Mouse (Mus musculus): Measurements from ENCODE around the gene Olfr191. TPM values are rescaled to one million over a fixed set of nuclear protein-coding genes. Genes with fewer than 3 reads are reported as not detected.
"Not testable (repeated sequence)": the region's sequence is repeated elsewhere in the genome, so short reads cannot be mapped to it uniquely, and the experiment has no call there.

Olfr191 gene
- polyA plus RNA-seq, 1 experiment, result not detected

- H3K9ac ChIP-seq (ENCODE audit: low read depth, poor library complexity, severe bottlenecking), result no peak within 1 kb of the TSS
- no peak for TF ChIP-seq EP300 (IDR thresholded peaks at IDR 0.05; ENCODE audit: insufficient read depth, low read depth, low read length)
- no peak for TF ChIP-seq POLR2A (IDR thresholded peaks at IDR 0.05; ENCODE audit: insufficient read depth, low read length)
- no peak for TF ChIP-seq CTCF (IDR thresholded peaks at IDR 0.05; ENCODE audit: low read depth, low read length)
- no peak within 1 kb of the TSS for H3K4me3 ChIP-seq (ENCODE audit: low read depth, low read length)
- H3K27me3 ChIP-seq (ENCODE audit: control insufficient read depth, insufficient read depth, low read length, poor library complexity, severe bottlenecking), result no peaks in the 10 kb centered on the region
- H3K4me1 ChIP-seq (ENCODE audit: control insufficient read depth, insufficient read depth, low read length), result no peaks in the 10 kb centered on the region
- H3K36me3 ChIP-seq (ENCODE audit: control insufficient read depth, insufficient read depth, low read length, poor library complexity, severe bottlenecking), result no peaks in the 10 kb centered on the region
- no peak within 1 kb of the TSS for H3K27ac ChIP-seq (ENCODE audit: insufficient read depth, low read length)
- H3K9me3 ChIP-seq (replicated peaks; ENCODE audit: control insufficient read depth, insufficient read depth, low read length, poor library complexity, severe bottlenecking), result no peaks in the 10 kb centered on the region
These were observed 11.7 kb downstream of the Olfr191 start, which contains the start of gene Olfr190 for GRCm38 (mm10) chr16:59077905-59078304. Olfr190 (minus strand) TSS chr16:59078005.

GRCm38 (mm10) chr16:59073520-59073919 lies 16.1 kb downstream of the Olfr191 start:
- no peak for TF ChIP-seq CTCF (IDR thresholded peaks at IDR 0.05; ENCODE audit: low read depth, low read length)
- no peak for TF ChIP-seq EP300 (IDR thresholded peaks at IDR 0.05; ENCODE audit: insufficient read depth, low read depth, low read length)
- no peak for TF ChIP-seq POLR2A (IDR thresholded peaks at IDR 0.05; ENCODE audit: insufficient read depth, low read length)
- Histone ChIP-seq H3K27ac (ENCODE audit: insufficient read depth, low read length) (no peak overlapping the region), H3K9me3 (replicated peaks; ENCODE audit: control insufficient read depth, insufficient read depth, low read length, poor library complexity, severe bottlenecking) (no peaks in the 10 kb centered on the region), H3K36me3 (ENCODE audit: control insufficient read depth, insufficient read depth, low read length, poor library complexity, severe bottlenecking) (no peaks in the 10 kb centered on the region), H3K4me1 (ENCODE audit: control insufficient read depth, insufficient read depth, low read length) (no peaks in the 10 kb centered on the region), H3K27me3 (ENCODE audit: control insufficient read depth, insufficient read depth, low read length, poor library complexity, severe bottlenecking) (no peaks in the 10 kb centered on the region), H3K9ac (ENCODE audit: low read depth, poor library complexity, severe bottlenecking) (no peak overlapping the region), H3K4me3 (ENCODE audit: low read depth, low read length) (no peak overlapping the region)

- Histone ChIP-seq H3K27me3 (ENCODE audit: control insufficient read depth, insufficient read depth, low read length, poor library complexity, severe bottlenecking) (no peaks in the 10 kb centered on the region), H3K36me3 (ENCODE audit: control insufficient read depth, insufficient read depth, low read length, poor library complexity, severe bottlenecking) (no peaks in the 10 kb centered on the region), H3K27ac (ENCODE audit: insufficient read depth, low read length) (no peak overlapping the region), H3K9ac (ENCODE audit: low read depth, poor library complexity, severe bottlenecking) (no peak overlapping the region), H3K4me3 (ENCODE audit: low read depth, low read length) (no peak overlapping the region), H3K9me3 (replicated peaks; ENCODE audit: control insufficient read depth, insufficient read depth, low read length, poor library complexity, severe bottlenecking) (no peaks in the 10 kb centered on the region), H3K4me1 (ENCODE audit: control insufficient read depth, insufficient read depth, low read length) (no peaks in the 10 kb centered on the region)
- TF ChIP-seq CTCF (IDR thresholded peaks at IDR 0.05; ENCODE audit: low read depth, low read length) (no peak), POLR2A (IDR thresholded peaks at IDR 0.05; ENCODE audit: insufficient read depth, low read length) (no peak), EP300 (IDR thresholded peaks at IDR 0.05; ENCODE audit: insufficient read depth, low read depth, low read length) (no peak)
These were observed 17.9 kb downstream of the Olfr191 start for GRCm38 (mm10) chr16:59071755-59072154.

GRCm38 (mm10) chr16:59062411-59062810 lies 27.2 kb downstream of the Olfr191 start:
- not testable (repeated sequence) for H3K9me3 ChIP-seq (replicated peaks; ENCODE audit: control insufficient read depth, insufficient read depth, low read length, poor library complexity, severe bottlenecking); H3K36me3 ChIP-seq (ENCODE audit: control insufficient read depth, insufficient read depth, low read length, poor library complexity, severe bottlenecking); H3K27ac ChIP-seq (ENCODE audit: insufficient read depth, low read length); H3K9ac ChIP-seq (ENCODE audit: low read depth, poor library complexity, severe bottlenecking); H3K4me3 ChIP-seq (ENCODE audit: low read depth, low read length); H3K4me1 ChIP-seq (ENCODE audit: control insufficient read depth, insufficient read depth, low read length); H3K27me3 ChIP-seq (ENCODE audit: control insufficient read depth, insufficient read depth, low read length, poor library complexity, severe bottlenecking)

- not testable (repeated sequence) for H3K4me3 ChIP-seq (ENCODE audit: low read depth, low read length); H3K36me3 ChIP-seq (ENCODE audit: control insufficient read depth, insufficient read depth, low read length, poor library complexity, severe bottlenecking)
These were observed 40.3 kb downstream of the Olfr191 start for GRCm38 (mm10) chr16:59049286-59049685.

GRCm38 (mm10) chr16:59048860-59049259 lies 40.8 kb downstream of the Olfr191 start:
- no peaks in the 10 kb centered on the region for H3K4me1 ChIP-seq (ENCODE audit: control insufficient read depth, insufficient read depth, low read length)
- no peak for TF ChIP-seq CTCF (IDR thresholded peaks at IDR 0.05; ENCODE audit: low read depth, low read length)
- no peak for TF ChIP-seq EP300 (IDR thresholded peaks at IDR 0.05; ENCODE audit: insufficient read depth, low read depth, low read length)
- TF ChIP-seq POLR2A (IDR thresholded peaks at IDR 0.05; ENCODE audit: insufficient read depth, low read length), result no peak
- H3K36me3 ChIP-seq (ENCODE audit: control insufficient read depth, insufficient read depth, low read length, poor library complexity, severe bottlenecking), result no peaks in the 10 kb centered on the region
- H3K9ac ChIP-seq (ENCODE audit: low read depth, poor library complexity, severe bottlenecking), result no peak overlapping the region
- H3K4me3 ChIP-seq (ENCODE audit: low read depth, low read length), result no peak overlapping the region
- H3K27me3 ChIP-seq (ENCODE audit: control insufficient read depth, insufficient read depth, low read length, poor library complexity, severe bottlenecking), result no peaks in the 10 kb centered on the region
- H3K27ac ChIP-seq (ENCODE audit: insufficient read depth, low read length), result no peak overlapping the region
- no peaks in the 10 kb centered on the region for H3K9me3 ChIP-seq (replicated peaks; ENCODE audit: control insufficient read depth, insufficient read depth, low read length, poor library complexity, severe bottlenecking)

More at GRCm38 (mm10) chr16:59049286-59049685, 40.3 kb downstream of the Olfr191 start:
- H3K4me1 ChIP-seq (ENCODE audit: control insufficient read depth, insufficient read depth, low read length); H3K9me3 ChIP-seq (replicated peaks; ENCODE audit: control insufficient read depth, insufficient read depth, low read length, poor library complexity, severe bottlenecking); H3K9ac ChIP-seq (ENCODE audit: low read depth, poor library complexity, severe bottlenecking); H3K27ac ChIP-seq (ENCODE audit: insufficient read depth, low read length); H3K27me3 ChIP-seq (ENCODE audit: control insufficient read depth, insufficient read depth, low read length, poor library complexity, severe bottlenecking): not testable (repeated sequence)
